Mouse (Mus musculus): ENCODE measurements around the gene Grk3. TPM values are rescaled to one million over a fixed set of nuclear protein-coding genes. Genes with fewer than 3 reads are reported as not detected.
A peak's percentile ranks its signal among the peaks of the same experiment; 100 is the strongest.

The Grk3 gene
- polyA plus RNA-seq, 1 experiment from 2014 or later = 16.8 TPM

DNA sequence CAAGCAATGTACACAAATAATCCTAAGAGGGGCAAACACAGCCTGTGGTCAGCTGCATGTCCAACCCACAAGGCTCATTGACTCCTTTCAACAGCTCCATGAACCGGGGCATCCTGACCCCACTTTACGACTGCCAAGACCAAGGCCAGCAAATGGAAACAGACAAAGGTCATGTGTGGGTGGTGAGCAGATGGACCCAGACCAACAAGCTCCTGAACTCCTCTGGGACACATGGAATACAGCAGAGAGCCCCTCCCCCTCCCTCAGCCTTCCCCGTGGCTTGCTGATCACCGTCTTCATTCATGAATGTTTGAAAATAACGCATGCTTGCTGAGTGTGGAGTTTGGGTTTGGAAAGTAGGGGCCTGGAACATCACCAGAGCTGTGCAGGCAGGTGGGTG is 57.3 kb downstream of the Grk3 start:
- no peak overlapping the region for H3K4me2 ChIP-seq
- H3K9ac ChIP-seq = no peak overlapping the region
- H3K4me1 ChIP-seq (replicated peaks) = peaks cover 31% of the 10 kb centered on the region
- no peak for ATAC-seq (ENCODE audit: low FRiP score)
- no peaks in the 10 kb centered on the region; the same call in 1 of the 2 replicates for H3K36me3 ChIP-seq
- 44% methylated on average over 5 of the region's 5 CpGs for WGBS
- H3K27me3 ChIP-seq = 0 out of 2 replicates have a peak, but pooled peaks cover 3% of the 10 kb centered on the region
- H3K4me3 ChIP-seq = no peak overlapping the region
- no peaks in the 10 kb centered on the region for H3K9me3 ChIP-seq
- H3K27ac ChIP-seq = no peak overlapping the region

DNA sequence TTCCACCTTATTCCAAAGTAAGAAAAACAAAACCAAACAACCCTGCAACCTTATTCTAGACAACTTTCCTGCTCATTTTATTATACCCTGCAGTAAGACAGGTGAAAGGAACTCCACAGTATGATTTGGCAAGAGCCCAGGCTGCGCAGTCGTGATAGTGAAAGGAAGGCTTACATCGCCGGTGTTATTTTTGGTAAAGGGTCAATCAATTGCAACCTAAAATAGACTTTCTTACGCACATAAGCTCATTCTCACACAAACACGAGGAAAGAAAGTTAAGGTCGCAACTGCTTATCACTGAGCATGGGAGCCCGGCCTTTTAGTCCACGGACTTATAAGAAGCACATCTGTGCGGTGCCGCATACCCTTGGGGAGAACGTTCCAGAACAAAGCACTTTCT is 58.8 kb downstream of the Grk3 start:
- 86% methylated on average over 12 of the region's 12 CpGs for WGBS
- Histone ChIP-seq H3K27me3 (0 out of 2 replicates have a peak, but pooled peaks cover 3% of the 10 kb centered on the region), H3K4me1 (replicated peaks) (peaks cover 21% of the 10 kb centered on the region), H3K4me2 (no peak overlapping the region), H3K27ac (no peak overlapping the region), H3K36me3 (no peaks in the 10 kb centered on the region; the same call in 1 of the 2 replicates), H3K9me3 (no peaks in the 10 kb centered on the region), H3K9ac (no peak overlapping the region), H3K4me3 (no peak overlapping the region)
- ATAC-seq (ENCODE audit: low FRiP score) = no peak

DNA sequence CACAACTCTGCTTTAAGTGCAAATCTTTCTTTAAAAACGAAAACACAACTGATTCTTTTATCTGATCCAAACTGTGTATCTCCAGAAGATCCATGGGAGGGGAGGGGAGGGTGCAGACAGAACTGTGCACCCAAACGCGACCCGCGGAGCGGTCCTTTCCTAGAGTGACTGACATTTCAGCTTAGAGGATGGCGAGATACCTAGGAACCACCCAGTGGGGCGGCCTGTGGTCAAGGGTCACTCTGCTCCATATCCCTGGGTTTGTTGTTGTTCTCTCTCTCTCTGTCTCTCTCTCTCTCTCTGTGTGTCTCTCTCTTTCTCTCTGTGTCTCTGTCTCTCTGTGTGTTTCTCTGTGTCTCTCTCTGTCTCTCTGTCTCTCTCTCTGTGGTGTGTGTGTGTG is 59.2 kb downstream of the Grk3 start:
- ATAC-seq (ENCODE audit: low FRiP score) = no peak
- WGBS = 80% methylated on average over 8 of the region's 8 CpGs
- H3K4me2 ChIP-seq = no peak overlapping the region

DNA sequence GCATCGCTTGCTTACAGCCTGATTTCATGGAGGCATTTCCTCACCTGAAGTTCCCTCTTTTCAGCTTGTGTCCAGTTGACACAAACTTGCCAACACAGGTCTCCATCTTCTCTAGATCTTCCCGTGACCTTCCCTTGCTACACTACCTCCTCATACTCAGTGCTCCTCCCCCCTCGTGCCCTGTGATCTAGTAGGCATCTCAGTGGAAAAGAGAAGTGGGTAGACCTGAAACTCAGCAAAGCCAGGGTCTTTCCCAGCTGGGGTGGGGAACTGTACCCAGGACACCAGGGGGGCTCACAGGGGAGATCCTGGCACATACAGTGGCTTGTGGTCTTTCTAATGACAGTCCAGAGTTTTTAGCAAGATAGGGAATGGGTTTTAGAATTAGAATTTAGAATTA is 64.7 kb downstream of the Grk3 start:
- Histone ChIP-seq H3K36me3 (no peaks in the 10 kb centered on the region; the same call in 1 of the 2 replicates), H3K27ac (no peak overlapping the region), H3K4me2 (no peak overlapping the region), H3K9me3 (no peaks in the 10 kb centered on the region), H3K4me3 (no peak overlapping the region), H3K27me3 (no peaks in the 10 kb centered on the region), H3K9ac (no peak overlapping the region), H3K4me1 (replicated peaks) (no peaks in the 10 kb centered on the region)
- WGBS = 91% methylated on average over 3 of the region's 3 CpGs
- ATAC-seq (ENCODE audit: low FRiP score) = no peak

More for the DNA sequence above, 59.2 kb downstream of the Grk3 start:
- H3K4me3 ChIP-seq = no peak overlapping the region
- H3K27me3 ChIP-seq = 0 out of 2 replicates have a peak, but pooled peaks cover 3% of the 10 kb centered on the region
- no peak overlapping the region for H3K27ac ChIP-seq
- no peaks in the 10 kb centered on the region; the same call in 1 of the 2 replicates for H3K36me3 ChIP-seq
- H3K9me3 ChIP-seq = no peaks in the 10 kb centered on the region
- H3K4me1 ChIP-seq (replicated peaks) = peaks cover 16% of the 10 kb centered on the region
- H3K9ac ChIP-seq = no peak overlapping the region

DNA sequence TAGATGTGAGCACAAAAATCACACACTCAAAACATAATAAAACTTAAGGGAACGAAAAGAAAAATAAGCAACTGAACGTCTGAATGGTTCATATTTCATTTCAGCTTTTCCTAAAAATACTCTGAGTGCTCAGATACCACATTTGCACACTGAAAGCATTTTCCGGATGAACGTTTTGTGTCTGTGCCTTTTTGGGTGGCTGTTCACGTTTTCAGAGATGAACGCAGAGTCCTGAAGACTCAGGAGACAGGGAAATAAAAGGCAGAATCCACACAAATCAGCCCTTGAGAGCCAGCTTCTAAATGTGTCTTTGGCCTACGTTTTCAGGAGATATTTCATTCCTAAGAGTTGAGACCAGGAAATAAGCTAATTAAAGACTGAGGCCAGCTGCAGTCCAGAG is 69.7 kb downstream of the Grk3 start:
- 85% methylated on average over 7 of the region's 7 CpGs for WGBS
- no peak for ATAC-seq (ENCODE audit: low FRiP score)
- Histone ChIP-seq H3K27ac (no peak overlapping the region), H3K4me3 (no peak overlapping the region), H3K4me1 (replicated peaks) (peaks cover 17% of the 10 kb centered on the region), H3K36me3 (peaks cover 8% of the 10 kb centered on the region), H3K4me2 (no peak overlapping the region), H3K9me3 (no peaks in the 10 kb centered on the region), H3K9ac (no peak overlapping the region), H3K27me3 (no peaks in the 10 kb centered on the region)

DNA sequence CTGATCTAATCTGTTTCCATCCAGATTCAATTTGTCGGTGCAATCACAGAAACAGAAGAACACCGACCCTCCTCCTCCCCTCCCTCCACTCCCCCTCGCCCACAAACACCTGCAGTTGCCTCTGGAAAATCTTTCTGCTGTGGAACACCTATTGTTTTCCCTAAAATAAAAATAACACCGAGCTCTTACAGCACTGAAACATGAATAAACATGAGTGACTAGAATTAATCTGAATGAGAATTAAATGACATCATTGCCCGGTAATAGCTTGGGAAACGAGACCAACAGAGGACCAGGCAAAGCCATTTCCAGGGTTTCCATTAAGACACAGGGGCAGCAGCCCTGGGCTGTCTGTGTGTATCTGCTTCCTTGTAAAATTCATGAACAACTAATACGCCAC is 73.3 kb downstream of the Grk3 start:
- ATAC-seq (ENCODE audit: low FRiP score) = no peak
- no peak overlapping the region for H3K4me2 ChIP-seq
- H3K4me3 ChIP-seq = no peak overlapping the region
- H3K27me3 ChIP-seq = no peaks in the 10 kb centered on the region
- 36% methylated on average over 7 of the region's 7 CpGs for WGBS
- peaks cover 17% of the 10 kb centered on the region for H3K4me1 ChIP-seq (replicated peaks)
- H3K27ac ChIP-seq = peak overlapping the region; percentile 40; the same call in 1 of the 2 replicates
- peaks cover 9% of the 10 kb centered on the region for H3K36me3 ChIP-seq
- H3K9ac ChIP-seq = no peak overlapping the region
- H3K9me3 ChIP-seq = no peaks in the 10 kb centered on the region

DNA sequence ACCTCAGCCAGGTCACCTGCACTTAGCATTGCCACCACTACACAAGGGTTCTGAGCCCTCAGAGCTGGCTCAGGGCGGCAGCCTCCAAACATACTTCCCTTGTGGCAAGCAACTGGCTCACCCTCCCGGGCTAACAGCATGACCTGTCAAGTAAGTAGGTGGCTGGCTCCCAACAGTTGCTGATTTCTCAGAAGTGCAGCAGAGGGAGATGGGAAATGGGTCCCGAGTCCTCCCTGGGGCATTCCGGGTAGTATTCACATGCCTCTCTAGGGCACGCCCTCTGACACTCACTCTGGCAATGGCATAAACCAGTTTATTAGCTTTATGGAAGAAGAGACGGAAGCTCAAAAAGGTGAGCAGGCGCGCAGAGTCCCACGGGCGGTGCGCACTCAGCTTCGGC is 74.6 kb downstream of the Grk3 start:
- no peak overlapping the region for H3K4me3 ChIP-seq
- no peak overlapping the region for H3K9ac ChIP-seq
- H3K9me3 ChIP-seq = no peaks in the 10 kb centered on the region
- ATAC-seq (ENCODE audit: low FRiP score) = no peak
- no peaks in the 10 kb centered on the region for H3K27me3 ChIP-seq
- WGBS = 92% methylated on average over 12 of the region's 12 CpGs
- H3K36me3 ChIP-seq = peaks cover 9% of the 10 kb centered on the region
- H3K27ac ChIP-seq = no peak overlapping the region
- peaks cover 24% of the 10 kb centered on the region for H3K4me1 ChIP-seq (replicated peaks)
- H3K4me2 ChIP-seq = no peak overlapping the region

DNA sequence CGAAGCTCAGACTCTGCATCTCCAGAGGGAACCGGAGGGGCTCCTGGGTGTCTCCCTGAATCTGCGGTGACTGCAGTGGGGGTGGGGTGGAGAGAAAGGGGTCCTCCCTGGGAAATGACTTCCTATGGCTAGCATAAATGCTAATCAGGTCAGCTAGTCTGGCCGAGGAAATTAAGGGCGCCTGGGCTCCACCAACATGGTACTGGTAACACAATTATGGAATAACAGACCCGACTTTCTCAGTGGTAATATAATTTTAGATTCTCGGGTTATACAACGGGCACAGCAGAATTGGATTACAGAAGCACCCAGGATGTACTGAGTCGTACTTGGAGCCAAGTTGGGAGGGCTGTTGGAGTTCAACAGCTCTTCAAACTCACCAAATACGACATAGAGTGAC is 79.0 kb downstream of the Grk3 start:
- no peak overlapping the region for H3K9ac ChIP-seq
- H3K4me3 ChIP-seq = no peak overlapping the region
- no peak for ATAC-seq (ENCODE audit: low FRiP score)
- H3K27ac ChIP-seq = no peak overlapping the region
- 84% methylated on average over 10 of the region's 10 CpGs for WGBS
- no peak overlapping the region for H3K4me2 ChIP-seq
- H3K36me3 ChIP-seq = peaks cover 21% of the 10 kb centered on the region
- no peaks in the 10 kb centered on the region for H3K9me3 ChIP-seq
- H3K4me1 ChIP-seq (replicated peaks) = peaks cover 17% of the 10 kb centered on the region
- no peaks in the 10 kb centered on the region for H3K27me3 ChIP-seq

DNA sequence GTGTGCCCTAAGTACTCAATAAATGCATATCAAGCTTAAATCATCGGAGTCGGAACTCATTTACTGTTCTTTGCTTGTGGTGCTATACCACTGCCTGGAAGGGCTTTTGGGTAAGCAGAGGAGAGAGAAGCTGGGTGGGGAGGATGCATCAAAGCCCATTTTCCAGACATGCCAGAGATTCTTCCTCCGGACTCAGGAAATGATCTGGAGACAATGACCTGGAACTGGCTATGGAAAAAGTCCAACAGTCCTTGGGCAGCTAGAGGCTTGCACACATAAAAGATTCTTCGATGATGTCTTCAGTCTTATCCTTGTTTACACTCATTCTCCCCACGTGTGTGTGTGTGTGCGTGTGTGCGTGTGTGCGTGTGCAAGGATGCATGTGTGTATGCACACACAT is 80.2 kb downstream of the Grk3 start:
- H3K4me3 ChIP-seq = no peak overlapping the region
- no peak overlapping the region for H3K27ac ChIP-seq
- peaks cover 17% of the 10 kb centered on the region for H3K4me1 ChIP-seq (replicated peaks)
- no peaks in the 10 kb centered on the region for H3K27me3 ChIP-seq
- H3K9ac ChIP-seq = no peak overlapping the region
- H3K36me3 ChIP-seq = 0 out of 2 replicates have a peak, but pooled peaks cover 13% of the 10 kb centered on the region
- no peak overlapping the region for H3K4me2 ChIP-seq
- 93% methylated on average over 8 of the region's 8 CpGs for WGBS
- H3K9me3 ChIP-seq = no peaks in the 10 kb centered on the region
- no peak for ATAC-seq (ENCODE audit: low FRiP score)

DNA sequence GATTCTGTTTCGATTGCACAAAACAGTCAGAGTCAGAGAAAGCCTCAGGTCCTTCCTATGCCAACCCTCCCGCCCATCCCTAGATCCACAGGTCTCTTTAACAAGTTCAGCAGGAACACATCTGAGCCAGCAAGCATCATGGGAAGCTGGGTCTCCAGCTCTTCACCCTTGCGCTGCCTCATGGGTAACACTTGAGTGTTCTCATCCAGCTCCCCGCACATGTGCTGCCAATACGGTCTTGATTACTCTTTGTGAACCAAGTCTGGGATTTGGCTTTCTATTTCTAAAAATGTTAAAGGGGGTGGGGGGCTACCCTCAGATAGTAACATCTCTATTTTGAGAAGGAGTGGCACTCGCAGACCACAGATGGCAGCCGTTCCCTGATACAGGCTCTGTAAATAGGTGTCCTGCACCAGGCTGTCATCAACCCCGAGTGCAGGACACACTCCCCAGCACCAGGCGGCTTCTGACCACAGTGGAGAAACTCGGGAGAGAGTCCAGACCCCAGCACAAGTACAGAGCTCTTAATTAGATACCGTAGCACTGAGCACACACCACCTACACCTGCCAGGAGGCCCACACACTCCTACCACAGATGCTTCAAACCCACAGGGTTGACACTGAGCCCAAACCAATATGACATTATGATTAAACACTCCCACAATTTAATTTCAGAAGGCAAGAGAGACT is 82.6 kb downstream of the Grk3 start:
- 0 out of 2 replicates have a peak, but pooled peaks cover 13% of the 10 kb centered on the region for H3K36me3 ChIP-seq
- no peak overlapping the region for H3K27ac ChIP-seq
- 81% methylated on average over 11 of the region's 11 CpGs for WGBS
- H3K9me3 ChIP-seq = no peaks in the 10 kb centered on the region
- no peaks in the 10 kb centered on the region for H3K27me3 ChIP-seq
- no peak overlapping the region for H3K4me3 ChIP-seq
- H3K4me2 ChIP-seq = no peak overlapping the region
- no peak; the same call in 1 of the 2 replicates for ATAC-seq (ENCODE audit: low FRiP score)
- no peak overlapping the region for H3K9ac ChIP-seq
- peaks cover 22% of the 10 kb centered on the region for H3K4me1 ChIP-seq (replicated peaks)

DNA sequence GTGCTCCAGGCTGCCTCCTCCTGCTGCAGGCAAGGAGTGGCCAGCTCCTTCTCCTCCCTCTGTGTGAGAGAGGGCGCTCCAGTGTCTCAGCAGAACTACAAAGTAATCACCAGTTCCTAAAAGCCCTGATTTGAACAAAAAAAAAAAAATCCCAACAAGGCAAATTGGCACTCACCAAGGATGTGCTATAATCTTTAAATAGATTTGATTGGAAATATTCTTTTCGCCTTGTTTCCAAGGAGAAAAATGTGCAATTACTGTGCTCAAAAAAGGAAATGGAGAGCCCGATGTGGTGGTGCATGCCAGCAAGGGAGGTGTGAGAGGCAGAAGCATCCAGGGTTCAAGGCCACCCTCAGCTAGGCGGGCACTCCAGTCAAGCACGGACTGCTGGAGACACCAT is 83.7 kb downstream of the Grk3 start:
- 0 out of 2 replicates have a peak overlapping the region, but pooled peaks have one; percentile 30 for H3K27ac ChIP-seq
- ATAC-seq (ENCODE audit: low FRiP score) = no peak
- 77% methylated on average over 5 of the region's 5 CpGs for WGBS
- H3K9ac ChIP-seq = no peak overlapping the region
- H3K4me1 ChIP-seq (replicated peaks) = peaks cover 27% of the 10 kb centered on the region
- 0 out of 2 replicates have a peak, but pooled peaks cover under 1% of the 10 kb centered on the region for H3K27me3 ChIP-seq
- no peaks in the 10 kb centered on the region for H3K9me3 ChIP-seq
- H3K36me3 ChIP-seq = peaks cover 13% of the 10 kb centered on the region; the same call in 1 of the 2 replicates
- no peak overlapping the region for H3K4me3 ChIP-seq
- no peak overlapping the region for H3K4me2 ChIP-seq

DNA sequence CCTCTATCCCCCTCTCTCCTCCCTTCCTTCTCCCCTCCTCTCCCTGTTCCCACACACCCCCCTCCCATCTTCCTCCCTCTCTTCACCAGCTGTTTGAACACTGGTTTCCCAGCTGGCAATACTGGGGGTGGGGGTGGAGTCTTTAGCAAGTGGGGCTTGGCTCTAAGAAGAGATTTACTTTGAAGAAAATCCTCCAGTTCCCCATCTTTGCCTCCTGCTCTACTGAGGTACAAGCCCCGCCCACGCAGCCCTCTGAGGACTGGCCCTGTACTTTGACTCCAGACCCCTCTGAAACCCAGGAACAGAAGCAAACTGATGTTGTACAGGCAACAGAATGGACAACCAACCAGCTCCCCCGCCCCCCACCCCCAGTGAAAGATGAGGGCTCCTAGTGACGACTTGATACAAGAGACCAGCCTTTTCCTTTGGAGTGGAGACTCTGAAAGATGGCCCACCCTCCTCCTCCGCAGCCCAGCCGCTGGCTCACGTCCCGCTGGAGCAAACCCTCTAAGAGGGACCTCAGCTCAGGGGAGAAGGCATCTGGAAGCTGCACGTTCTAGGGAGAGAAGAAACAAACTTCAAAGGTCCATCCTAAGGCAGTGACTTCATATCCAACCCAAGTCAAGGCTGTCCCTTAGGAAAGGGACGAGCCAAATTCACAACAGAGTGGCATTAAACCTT is 87.2 kb downstream of the Grk3 start:
- peaks cover 11% of the 10 kb centered on the region for H3K36me3 ChIP-seq
- H3K27ac ChIP-seq = no peak overlapping the region
- WGBS = 61% methylated on average over 10 of the region's 10 CpGs
- H3K27me3 ChIP-seq = 0 out of 2 replicates have a peak, but pooled peaks cover 4% of the 10 kb centered on the region
- H3K9me3 ChIP-seq = no peaks in the 10 kb centered on the region
- no peak overlapping the region for H3K4me3 ChIP-seq
- no peak overlapping the region for H3K4me2 ChIP-seq
- no peak for ATAC-seq (ENCODE audit: low FRiP score)
- H3K9ac ChIP-seq = no peak overlapping the region
- peaks cover 13% of the 10 kb centered on the region for H3K4me1 ChIP-seq (replicated peaks)
